Mouse (Mus musculus) liver, embryonic 14.5 days (tissue): ENCODE results near the gene Dlgap1.

Experiments used
- CTCF ChIP-seq: IDR thresholded peaks from 2 replicates; pipeline ENCODE4 v1.5.1; 2016; ENCODE audit warnings: antibody characterized with exemption, low read depth, control low read depth
- EP300 ChIP-seq: IDR thresholded peaks from 2 replicates; pipeline ENCODE4 v1.6.1; 2016; ENCODE audit warnings: antibody characterized with exemption, low read depth

DNA sequence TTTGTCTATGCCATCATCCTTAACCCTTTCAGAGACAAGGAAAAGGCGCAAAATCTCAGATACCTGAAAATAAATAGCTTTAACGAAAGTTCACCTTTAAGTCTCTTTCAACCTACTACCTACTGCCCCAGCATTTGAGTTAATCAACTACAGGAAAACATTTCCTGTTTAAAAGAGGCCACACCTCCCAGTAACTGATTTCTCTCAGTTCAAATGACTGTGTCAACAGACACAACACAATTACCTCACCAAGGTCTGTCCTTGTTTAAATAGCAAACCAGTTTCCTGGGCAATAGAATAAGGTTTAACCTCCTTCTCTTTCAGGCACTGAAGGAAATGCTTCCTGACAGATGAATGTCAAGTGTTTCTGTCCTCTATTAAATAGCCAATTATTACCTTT lies 876.7 kb downstream of the Dlgap1 start:
- TF ChIP-seq CTCF, result no peak
- TF ChIP-seq EP300, result no peak
